Mouse (Mus musculus) cerebellum, adult 11-12 months (tissue): ENCODE measurements at regions not wholly inside any gene's neighbourhood (a gene's known extent, or its start where the extent isn't known, plus 50 kb on each side); places are given as distances from the start of the nearest gene placed in this dataset.

Experiments used
- DNase-seq: peaks from one replicate; pipeline ENCODE4 v3.0.0; 2022

DNA sequence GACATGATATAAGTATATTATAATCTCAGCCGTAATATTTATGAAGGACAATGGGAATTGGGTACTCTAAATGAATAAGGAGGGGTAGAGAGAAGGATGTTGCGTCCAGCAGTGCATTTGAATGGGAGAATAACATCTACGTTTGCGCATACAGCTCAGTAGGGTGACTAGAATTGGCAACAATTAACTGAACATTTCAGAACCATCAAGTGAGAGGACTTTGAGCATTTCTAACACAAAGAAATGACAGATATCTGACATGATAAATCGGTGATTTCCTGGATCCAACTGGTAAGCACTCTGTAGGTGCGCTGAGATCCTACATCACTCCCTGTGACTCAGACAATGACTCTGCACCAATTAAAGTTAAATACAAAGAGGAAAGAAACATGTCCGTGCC, 431.3 kb downstream of the Ipmk start:
- DNase-seq = no peak

DNA sequence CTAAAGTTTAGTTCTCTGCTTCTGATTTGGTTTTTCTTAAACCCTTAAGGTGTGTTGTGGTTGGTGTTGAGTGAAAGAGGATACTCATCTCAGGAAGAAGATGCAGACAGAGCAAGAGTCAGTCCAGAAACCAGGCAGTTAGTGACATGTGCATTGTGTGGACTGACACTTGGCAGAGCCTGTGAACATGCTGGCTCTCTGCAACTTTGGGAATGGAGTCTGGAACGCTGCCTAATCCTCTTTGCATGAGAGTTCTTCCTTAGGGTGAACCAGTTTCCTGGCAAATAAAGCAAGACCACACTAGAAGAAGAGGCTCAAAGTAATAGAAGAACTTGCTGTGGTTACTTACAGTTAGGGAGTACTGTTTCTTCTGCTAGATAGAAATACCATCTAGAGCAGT, 441.7 kb downstream of the Ipmk start:
- DNase-seq = no peak

DNA sequence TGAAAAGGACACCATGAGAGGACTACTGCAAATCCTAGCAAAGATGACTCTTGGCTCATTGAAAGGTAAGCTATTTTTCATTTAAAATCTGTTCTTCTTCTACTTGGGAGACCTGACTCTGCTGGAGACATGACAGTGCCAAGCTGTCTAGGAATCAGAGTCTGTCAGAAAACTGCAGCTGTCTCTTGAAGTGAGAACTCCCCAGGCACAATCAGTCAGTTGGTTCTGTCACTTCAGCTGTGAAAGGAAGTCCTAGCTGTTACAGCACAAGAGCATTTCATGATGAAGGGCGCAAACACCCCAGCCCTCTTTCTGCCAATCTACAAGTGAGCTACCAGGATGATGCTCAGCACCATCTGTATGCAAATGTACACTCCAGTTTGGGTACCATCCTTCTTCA, 442.4 kb downstream of the Ipmk start:
- no peak for DNase-seq

GRCm38 (mm10) chr10:71798638-71799037, 451.1 kb downstream of the Ipmk start:
- no peak for DNase-seq

- no peak for DNase-seq
These were observed 454.9 kb downstream of the Ipmk start for GRCm38 (mm10) chr10:71802457-71802856.

GRCm38 (mm10) chr10:71832633-71833032, 485.1 kb downstream of the Ipmk start:
- DNase-seq = no peak

DNA sequence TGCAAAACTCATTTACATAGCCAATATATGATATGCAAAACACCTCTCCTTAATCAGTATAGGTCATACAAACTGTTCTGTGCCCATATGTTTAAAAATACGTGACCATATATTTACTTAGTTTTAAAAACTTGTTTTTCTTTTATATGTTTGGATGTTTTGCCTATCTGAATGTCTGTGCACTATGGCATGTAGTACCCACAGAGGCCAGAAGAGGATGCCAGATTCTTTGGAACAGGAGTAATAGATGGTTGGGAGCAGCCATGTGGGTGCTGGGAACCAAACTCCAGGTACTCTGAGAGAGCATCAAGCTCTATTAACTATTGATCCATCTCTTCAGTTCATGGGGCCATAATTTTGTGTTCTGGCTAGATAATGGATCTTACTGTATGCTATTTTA, 487.5 kb downstream of the Ipmk start:
- no peak for DNase-seq

DNA sequence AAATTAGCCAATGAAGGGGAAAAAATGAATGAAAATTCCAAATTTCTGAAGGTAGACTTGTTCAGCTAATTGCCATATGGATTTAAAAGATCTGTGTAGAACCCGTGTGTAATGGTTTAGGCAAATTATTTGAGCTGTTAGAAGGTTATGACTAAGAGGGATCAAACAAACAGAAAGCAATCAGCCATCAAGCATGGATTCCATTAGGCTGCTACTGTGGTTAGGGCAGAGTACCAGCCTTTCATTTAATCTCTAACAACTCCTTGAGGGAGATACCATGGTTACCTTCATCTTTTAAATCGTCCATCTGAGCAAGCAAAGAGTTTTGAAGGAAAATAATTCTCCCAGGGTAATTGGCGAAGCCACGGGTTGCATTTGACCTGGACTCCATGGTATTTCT, 509.5 kb downstream of the Ipmk start:
- no peak for DNase-seq

DNA sequence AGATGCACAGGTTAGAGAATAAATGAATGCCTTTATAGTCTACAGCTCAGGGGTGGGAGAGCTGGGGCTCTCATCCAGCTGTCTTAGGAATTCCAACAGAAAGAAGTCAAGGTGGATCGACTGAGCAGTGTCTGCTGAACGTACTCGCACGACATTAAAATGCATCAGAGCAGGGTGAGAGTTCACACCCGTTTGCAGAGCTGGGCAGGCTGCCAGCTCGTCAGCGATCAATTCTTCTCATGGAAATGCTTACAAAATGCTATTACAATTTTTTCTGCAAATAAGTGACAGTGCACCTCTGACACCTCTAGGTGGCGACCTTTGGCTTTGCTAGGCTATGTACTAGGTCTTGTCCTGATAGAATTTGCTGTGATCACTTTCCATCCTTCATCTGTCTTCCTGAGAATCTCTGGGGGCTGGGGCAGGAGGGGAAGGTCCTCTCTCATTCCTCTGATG, 510.0 kb downstream of the Ipmk start:
- peak; percentile 4 for DNase-seq

DNA sequence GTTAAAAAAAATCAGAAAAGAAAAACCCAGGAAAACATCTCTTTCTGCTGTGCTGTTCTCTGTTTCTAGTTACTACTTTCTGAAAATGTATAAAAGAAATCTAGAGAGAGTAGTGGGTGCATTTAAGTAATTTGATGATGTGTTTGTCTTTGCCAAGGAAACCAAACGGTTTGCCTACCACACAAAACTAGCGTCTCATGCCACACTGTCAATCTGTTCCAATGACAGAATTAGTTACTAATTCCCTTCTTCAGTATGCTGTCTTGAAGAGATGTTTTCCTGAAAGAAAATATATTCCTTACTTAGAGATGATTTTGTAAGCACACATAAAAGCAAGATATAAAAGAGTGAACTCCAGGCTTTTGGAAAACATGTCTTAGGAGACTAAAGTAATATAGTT, 546.2 kb downstream of the Ipmk start:
- DNase-seq = no peak

- no peak for DNase-seq
These were observed 557.5 kb downstream of the Ipmk start for GRCm38 (mm10) chr10:71905029-71905428.
